12 mouse cellular contexts compared by ENCODE assay signal in genomic region chr3:88540085-88540484, GRCm38 (mm10). TPM values are rescaled to one million over a fixed set of nuclear protein-coding genes. Genes with fewer than 3 reads are reported as not detected.
A peak's percentile ranks its signal among the peaks of the same experiment; 100 is the strongest.
DNase-seq lines count a peak whose midpoint lies in the region; ATAC-seq and TF ChIP-seq lines count a peak whose summit lies in the region.
"Had no signal": no experiment of that assay in that cellular context is flagged by ENCODE, and none has a peak within 500 bp of the region (broad histone marks: within the 10 kb centered on the region; RNA-seq: fewer than 3 reads in every experiment).

No protein-coding gene starts in this region.

- peak overlapping the region; percentile 20; the same call in 1 of the 2 replicates for H3K9ac ChIP-seq in liver, embryonic 11.5 days (ENCODE audit: low read depth, low read length)
- H3K9ac ChIP-seq in liver, postnatal 0 days (replicated peaks): no peak overlapping the region; the same call in 1 of the 2 replicates
- no peak overlapping the region for H3K9ac ChIP-seq in embryonic facial prominence, embryonic 14.5 days (ENCODE audit: low read depth, low read length)
- H3K9ac ChIP-seq in hindbrain, embryonic 12.5 days: peak overlapping the region; percentile 51
- no peak overlapping the region for H3K9ac ChIP-seq in midbrain, postnatal 0 days (replicated peaks; ENCODE audit: low read length, poor library complexity, severe bottlenecking)

- no peaks in the 10 kb centered on the region for H3K9me3 ChIP-seq in liver, embryonic 11.5 days (ENCODE audit: control insufficient read depth, low read length)
- no peaks in the 10 kb centered on the region for H3K9me3 ChIP-seq in liver, postnatal 0 days (ENCODE audit: low read length)
- H3K9me3 ChIP-seq in embryonic facial prominence, embryonic 14.5 days (ENCODE audit: control insufficient read depth, low read length): no peaks in the 10 kb centered on the region
- no peaks in the 10 kb centered on the region for H3K9me3 ChIP-seq in hindbrain, embryonic 12.5 days (replicated peaks)
- H3K9me3 ChIP-seq in midbrain, postnatal 0 days (ENCODE audit: low read length): no peaks in the 10 kb centered on the region

- H3K4me1 ChIP-seq in liver, embryonic 11.5 days (replicated peaks; ENCODE audit: control insufficient read depth, insufficient read depth, low read length): peaks cover 51% of the 10 kb centered on the region
- H3K4me1 ChIP-seq in liver, postnatal 0 days (ENCODE audit: insufficient read depth): peaks cover 14% of the 10 kb centered on the region
- peaks cover 36% of the 10 kb centered on the region for H3K4me1 ChIP-seq in embryonic facial prominence, embryonic 14.5 days (ENCODE audit: control insufficient read depth, insufficient read depth, low read length)
- H3K4me1 ChIP-seq in hindbrain, embryonic 12.5 days: peaks cover 63% of the 10 kb centered on the region
- H3K4me1 ChIP-seq in midbrain, postnatal 0 days (ENCODE audit: insufficient read depth, low read length): peaks cover 13% of the 10 kb centered on the region

- H3K27ac ChIP-seq in liver, embryonic 11.5 days (ENCODE audit: low read depth, low read length): peak overlapping the region; percentile 19; the same call in 1 of the 2 replicates
- no peak overlapping the region for H3K27ac ChIP-seq in liver, postnatal 0 days (ENCODE audit: low read depth)
- H3K27ac ChIP-seq in embryonic facial prominence, embryonic 14.5 days (replicated peaks; ENCODE audit: low read depth, low read length): peak overlapping the region; percentile 63
- peak overlapping the region; percentile 52 for H3K27ac ChIP-seq in hindbrain, embryonic 12.5 days
- peak overlapping the region; percentile 65 for H3K27ac ChIP-seq in midbrain, postnatal 0 days (ENCODE audit: low read depth, low read length)

- no peak for DNase-seq in liver, embryonic 11.5 days (ENCODE audit: low spot score)
- DNase-seq in liver, postnatal 0 days: no peak
- no peak for DNase-seq in embryonic facial prominence, embryonic 14.5 days (ENCODE audit: low spot score)
- DNase-seq in midbrain, postnatal 0 days (ENCODE audit: low spot score): peak; percentile 44
- no peak for DNase-seq in ovary, postnatal 14 days (ENCODE audit: low spot score)
- DNase-seq in cerebellum, postnatal 25 days: no peak
- DNase-seq: adrenal gland, postnatal 25 days; right cerebral cortex, postnatal 25 days; thymus, adult 2 months had no signal

- H3K27me3 ChIP-seq in liver, embryonic 11.5 days (replicated peaks; ENCODE audit: control insufficient read depth, insufficient read depth, low read length): no peaks in the 10 kb centered on the region
- H3K27me3 ChIP-seq in liver, postnatal 0 days (ENCODE audit: insufficient read depth, low read length): no peaks in the 10 kb centered on the region
- no peaks in the 10 kb centered on the region for H3K27me3 ChIP-seq in embryonic facial prominence, embryonic 14.5 days (replicated peaks; ENCODE audit: control insufficient read depth, insufficient read depth, low read length)
- no peaks in the 10 kb centered on the region for H3K27me3 ChIP-seq in hindbrain, embryonic 12.5 days
- no peaks in the 10 kb centered on the region for H3K27me3 ChIP-seq in midbrain, postnatal 0 days (ENCODE audit: insufficient read depth, low read length)

- no peak for ATAC-seq in liver, embryonic 11.5 days (replicated peaks; ENCODE audit: low FRiP score)
- no peak for ATAC-seq in liver, postnatal 0 days
- no peak for ATAC-seq in embryonic facial prominence, embryonic 14.5 days (ENCODE audit: low read depth)
- ATAC-seq in hindbrain, embryonic 12.5 days (ENCODE audit: low FRiP score): no peak
- no peak for ATAC-seq in midbrain, postnatal 0 days (ENCODE audit: low FRiP score)
- ATAC-seq: intestine, embryonic 16.5 days had no signal

- H3K4me2 ChIP-seq in liver, embryonic 11.5 days: no peak overlapping the region
- H3K4me2 ChIP-seq in liver, postnatal 0 days (ENCODE audit: low read depth, low read length): no peak overlapping the region
- H3K4me2 ChIP-seq in embryonic facial prominence, embryonic 14.5 days (ENCODE audit: low read depth, low read length): no peak overlapping the region
- H3K4me2 ChIP-seq in hindbrain, embryonic 12.5 days (replicated peaks): no peak overlapping the region; the same call in 1 of the 2 replicates
- no peak overlapping the region for H3K4me2 ChIP-seq in midbrain, postnatal 0 days (ENCODE audit: low read depth, low read length, poor library complexity, severe bottlenecking)

- H3K36me3 ChIP-seq in liver, embryonic 11.5 days (ENCODE audit: control insufficient read depth, insufficient read depth, low read length): no peaks in the 10 kb centered on the region; the same call in 1 of the 2 replicates
- no peaks in the 10 kb centered on the region for H3K36me3 ChIP-seq in liver, postnatal 0 days (replicated peaks; ENCODE audit: insufficient read depth, low read length)
- H3K36me3 ChIP-seq in embryonic facial prominence, embryonic 14.5 days (ENCODE audit: control insufficient read depth, insufficient read depth, low read length): peaks cover 62% of the 10 kb centered on the region
- H3K36me3 ChIP-seq in hindbrain, embryonic 12.5 days: peaks cover 48% of the 10 kb centered on the region
- H3K36me3 ChIP-seq in midbrain, postnatal 0 days (ENCODE audit: insufficient read depth, low read length): peaks cover 23% of the 10 kb centered on the region

- TF ChIP-seq CTCF in liver, postnatal 0 days (IDR thresholded peaks at IDR 0.05; ENCODE audit: low read depth): no peak
- TF ChIP-seq CTCF in midbrain, postnatal 0 days (IDR thresholded peaks at IDR 0.05): peak; percentile 34

- no peak for TF ChIP-seq EP300 in liver, postnatal 0 days (IDR thresholded peaks at IDR 0.05; ENCODE audit: low read depth)

- no peak overlapping the region for H3K4me3 ChIP-seq in liver, embryonic 11.5 days (ENCODE audit: low read depth, low read length)
- H3K4me3 ChIP-seq in liver, postnatal 0 days (ENCODE audit: low read depth, low read length): no peak overlapping the region
- H3K4me3 ChIP-seq in embryonic facial prominence, embryonic 14.5 days (ENCODE audit: low read depth, low read length): no peak overlapping the region
- H3K4me3 ChIP-seq in hindbrain, embryonic 12.5 days: no peak overlapping the region
- H3K4me3 ChIP-seq in midbrain, postnatal 0 days (ENCODE audit: low read depth, low read length): no peak overlapping the region

- 66% methylated on average over 5 of the region's 5 CpGs for WGBS in liver, embryonic 11.5 days
- 69% methylated on average over 5 of the region's 5 CpGs for whole genome bisulfite sequencing in liver, postnatal 0 days (ENCODE audit: insufficient replicate concordance)
- WGBS in embryonic facial prominence, embryonic 14.5 days: 50% methylated on average over 5 of the region's 5 CpGs
- WGBS in hindbrain, embryonic 12.5 days: 59% methylated on average over 5 of the region's 5 CpGs
- WGBS in midbrain, postnatal 0 days: 36% methylated on average over 5 of the region's 5 CpGs

RNA-seq across cellular contexts. Expression of gene Mex3a, which starts 7.9 kb away (rescaled TPM):
- 9.4 and 10.2 TPM in 2 replicates for polyA plus RNA-seq in liver, embryonic 11.5 days (2014; fragmentation: Nextera tagmentation; extraction: Ambion mirVana)
- polyA plus RNA-seq in liver, postnatal 0 days (2015; fragmentation: Nextera tagmentation; extraction: Ambion mirVana): 0.37 and 0.51 TPM in 2 replicates
- polyA plus RNA-seq in embryonic facial prominence, embryonic 14.5 days (2014; fragmentation: Nextera tagmentation; extraction: Ambion mirVana): 21.5 and 24.7 TPM in 2 replicates
- polyA plus RNA-seq in hindbrain, embryonic 12.5 days (2016; fragmentation: Nextera tagmentation; extraction: Ambion mirVana): 44.2 and 44.5 TPM in 2 replicates
- 56.9 and 58.2 TPM in 2 replicates for total RNA-seq in midbrain, postnatal 0 days (2014; rRNA removed)
- polyA plus RNA-seq in midbrain, postnatal 0 days (2015; fragmentation: Nextera tagmentation; extraction: Ambion mirVana): 15.4 and 16.1 TPM in 2 replicates

RNA-seq across cellular contexts. Expression of gene Rab25, which starts 8.0 kb away (rescaled TPM):
- 1.1 and 1.2 TPM in 2 replicates for polyA plus RNA-seq in liver, embryonic 11.5 days (2014; fragmentation: Nextera tagmentation; extraction: Ambion mirVana)
- 0.13 and 0.29 TPM in 2 replicates for polyA plus RNA-seq in liver, postnatal 0 days (2015; fragmentation: Nextera tagmentation; extraction: Ambion mirVana)
- polyA plus RNA-seq in embryonic facial prominence, embryonic 14.5 days (2014; fragmentation: Nextera tagmentation; extraction: Ambion mirVana): 33.8 and 38.0 TPM in 2 replicates
- 1.5 and 2.4 TPM in 2 replicates for polyA plus RNA-seq in hindbrain, embryonic 12.5 days (2016; fragmentation: Nextera tagmentation; extraction: Ambion mirVana)
- 0.60 TPM in 1 of 2 replicates, not detected in the other for total RNA-seq in midbrain, postnatal 0 days (2014; rRNA removed)
- polyA plus RNA-seq in midbrain, postnatal 0 days (2015; fragmentation: Nextera tagmentation; extraction: Ambion mirVana): 0.46 TPM in 1 of 2 replicates, not detected in the other
- total RNA-seq: adrenal gland, postnatal 25 days; gastrocnemius, adult 18-20 months had no signal

RNA-seq across cellular contexts. Expression of gene Lamtor2, which starts 12.8 kb away (rescaled TPM):
- 111 and 120 TPM in 2 replicates for polyA plus RNA-seq in liver, embryonic 11.5 days (2014; fragmentation: Nextera tagmentation; extraction: Ambion mirVana)
- polyA plus RNA-seq in liver, postnatal 0 days (2015; fragmentation: Nextera tagmentation; extraction: Ambion mirVana): 104 and 106 TPM in 2 replicates
- 97.9 and 107 TPM in 2 replicates for polyA plus RNA-seq in embryonic facial prominence, embryonic 14.5 days (2014; fragmentation: Nextera tagmentation; extraction: Ambion mirVana)
- polyA plus RNA-seq in hindbrain, embryonic 12.5 days (2016; fragmentation: Nextera tagmentation; extraction: Ambion mirVana): 124 and 140 TPM in 2 replicates
- 46.7 and 66.0 TPM in 2 replicates for total RNA-seq in midbrain, postnatal 0 days (2014; rRNA removed)
- polyA plus RNA-seq in midbrain, postnatal 0 days (2015; fragmentation: Nextera tagmentation; extraction: Ambion mirVana): 187 and 205 TPM in 2 replicates

RNA-seq across cellular contexts. Expression of gene Ubqln4, which starts 13.5 kb away (rescaled TPM):
- polyA plus RNA-seq in liver, embryonic 11.5 days (2014; fragmentation: Nextera tagmentation; extraction: Ambion mirVana): 65.8 and 67.7 TPM in 2 replicates
- polyA plus RNA-seq in liver, postnatal 0 days (2015; fragmentation: Nextera tagmentation; extraction: Ambion mirVana): 12.5 and 13.5 TPM in 2 replicates
- polyA plus RNA-seq in embryonic facial prominence, embryonic 14.5 days (2014; fragmentation: Nextera tagmentation; extraction: Ambion mirVana): 46.3 and 50.0 TPM in 2 replicates
- 59.4 and 60.7 TPM in 2 replicates for polyA plus RNA-seq in hindbrain, embryonic 12.5 days (2016; fragmentation: Nextera tagmentation; extraction: Ambion mirVana)
- total RNA-seq in midbrain, postnatal 0 days (2014; rRNA removed): 103 and 120 TPM in 2 replicates
- 29.7 and 30.4 TPM in 2 replicates for polyA plus RNA-seq in midbrain, postnatal 0 days (2015; fragmentation: Nextera tagmentation; extraction: Ambion mirVana)

RNA-seq across cellular contexts. Expression of gene Lmna, which starts 30.3 kb away (rescaled TPM):
- 155 and 157 TPM in 2 replicates for polyA plus RNA-seq in liver, embryonic 11.5 days (2014; fragmentation: Nextera tagmentation; extraction: Ambion mirVana)
- 68.4 and 73.4 TPM in 2 replicates for polyA plus RNA-seq in liver, postnatal 0 days (2015; fragmentation: Nextera tagmentation; extraction: Ambion mirVana)
- polyA plus RNA-seq in embryonic facial prominence, embryonic 14.5 days (2014; fragmentation: Nextera tagmentation; extraction: Ambion mirVana): 426 and 482 TPM in 2 replicates
- polyA plus RNA-seq in hindbrain, embryonic 12.5 days (2016; fragmentation: Nextera tagmentation; extraction: Ambion mirVana): 48.9 and 61.6 TPM in 2 replicates
- total RNA-seq in midbrain, postnatal 0 days (2014; rRNA removed): 57.6 and 75.0 TPM in 2 replicates
- 74.1 and 77.2 TPM in 2 replicates for polyA plus RNA-seq in midbrain, postnatal 0 days (2015; fragmentation: Nextera tagmentation; extraction: Ambion mirVana)

Comparison
In these comparisons a context has a peak if more than half of its experiments do, and no peak if none do; other contexts are left out.
1. H3K9ac ChIP-seq: peak in liver, embryonic 11.5 days (single experiment) and hindbrain, embryonic 12.5 days (single experiment); none in liver, postnatal 0 days (single experiment), embryonic facial prominence, embryonic 14.5 days (single experiment) and midbrain, postnatal 0 days (single experiment).
2. RNA of gene Rab25, which starts 8.0 kb away (polyA plus RNA-seq): 33.8 to 38.0 TPM in embryonic facial prominence, embryonic 14.5 days; 1.5 to 2.4 TPM in hindbrain, embryonic 12.5 days, 1.1 to 1.2 TPM in liver, embryonic 11.5 days, 0.46 TPM in midbrain, postnatal 0 days and 0.13 to 0.29 TPM in liver, postnatal 0 days; every median in the first group is over 10 times any median in the second.